38 mouse cellular contexts compared by ENCODE assay signal in the genomic region with DNA sequence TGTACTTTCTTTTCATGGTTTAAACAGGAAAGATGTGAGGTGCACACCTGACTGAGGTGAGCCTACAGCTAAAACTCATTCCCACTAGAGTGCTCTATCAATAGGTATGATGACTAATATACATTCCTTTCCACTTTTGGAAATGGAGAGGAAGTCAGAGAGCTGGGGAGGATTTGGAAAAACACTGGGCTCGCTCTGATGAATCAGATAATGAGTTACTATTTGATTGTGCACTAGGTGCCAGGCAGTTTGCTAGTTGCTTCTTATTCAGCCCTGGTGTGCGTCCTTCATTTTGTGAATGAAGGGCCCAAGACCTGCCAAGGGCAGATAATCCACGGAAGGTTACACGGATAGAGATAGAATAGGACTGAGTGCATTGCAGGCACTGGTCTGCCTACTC. TPM values are rescaled to one million over a fixed set of nuclear protein-coding genes. Genes with fewer than 3 reads are reported as not detected.
"Had no signal": no experiment of that assay in that cellular context is flagged by ENCODE, and none has a peak within 500 bp of the region (broad histone marks: within the 10 kb centered on the region; RNA-seq: fewer than 3 reads in every experiment).

No protein-coding gene starts in this region.

- H3K4me2 ChIP-seq: embryonic facial prominence, embryonic 12.5 days; embryonic facial prominence, embryonic 13.5 days; embryonic facial prominence, embryonic 15.5 days; forebrain, embryonic 12.5 days; forebrain, embryonic 13.5 days; forebrain, embryonic 15.5 days had no signal

- H3K36me3 ChIP-seq: embryonic facial prominence, embryonic 10.5 days; embryonic facial prominence, embryonic 12.5 days; embryonic facial prominence, embryonic 13.5 days; embryonic facial prominence, embryonic 15.5 days; forebrain, embryonic 10.5 days; forebrain, embryonic 12.5 days; forebrain, embryonic 15.5 days had no signal

- H3K4me3 ChIP-seq: embryonic facial prominence, embryonic 10.5 days; embryonic facial prominence, embryonic 12.5 days; embryonic facial prominence, embryonic 13.5 days; embryonic facial prominence, embryonic 15.5 days; erythroblast, embryonic 14.5 days; forebrain, embryonic 10.5 days; forebrain, embryonic 12.5 days; forebrain, embryonic 13.5 days; forebrain, embryonic 15.5 days; gastrocnemius, adult 2 months; heart, adult 2 months had no signal

- H3K9ac ChIP-seq: embryonic facial prominence, embryonic 12.5 days; embryonic facial prominence, embryonic 13.5 days; embryonic facial prominence, embryonic 15.5 days; forebrain, embryonic 12.5 days; forebrain, embryonic 13.5 days; forebrain, embryonic 15.5 days; forebrain, postnatal 0 days had no signal

- DNase-seq: cerebellum, adult 8-10 months; cerebellum, adult 9-10 months; cerebellum, adult 9-11 months; cerebellum, postnatal 10 days; cerebellum, postnatal 14 days; cerebellum, postnatal 25 days; cerebellum, postnatal 36 days; embryo, embryonic 11 days; forebrain, postnatal 0 days; gastrocnemius, adult 2 months; gastrocnemius, postnatal 10 days; gastrocnemius, postnatal 14 days; gastrocnemius, postnatal 25 days; gastrocnemius, postnatal 36 days; heart, adult 11 months; heart, adult 18-20 months; heart, adult 2 months had no signal

- H3K9me3 ChIP-seq: embryonic facial prominence, embryonic 10.5 days; embryonic facial prominence, embryonic 12.5 days; embryonic facial prominence, embryonic 13.5 days; embryonic facial prominence, embryonic 15.5 days; forebrain, embryonic 10.5 days; forebrain, embryonic 12.5 days; forebrain, embryonic 13.5 days; forebrain, embryonic 15.5 days had no signal

- H3K27me3 ChIP-seq: embryonic facial prominence, embryonic 12.5 days; embryonic facial prominence, embryonic 13.5 days; embryonic facial prominence, embryonic 15.5 days; forebrain, embryonic 12.5 days; forebrain, embryonic 13.5 days; forebrain, embryonic 15.5 days had no signal

- ATAC-seq: forebrain, embryonic 13.5 days; forebrain, embryonic 14.5 days; forebrain, embryonic 15.5 days; forebrain, embryonic 16.5 days; forebrain, postnatal 0 days had no signal

- H3K27ac ChIP-seq: embryonic facial prominence, embryonic 10.5 days; embryonic facial prominence, embryonic 12.5 days; embryonic facial prominence, embryonic 13.5 days; embryonic facial prominence, embryonic 15.5 days; forebrain, embryonic 10.5 days; forebrain, embryonic 12.5 days; forebrain, embryonic 13.5 days; forebrain, embryonic 15.5 days; gastrocnemius, adult 2 months; heart, adult 2 months had no signal

- H3K4me1 ChIP-seq: embryonic facial prominence, embryonic 10.5 days; forebrain, embryonic 10.5 days; forebrain, embryonic 12.5 days; forebrain, embryonic 13.5 days; forebrain, embryonic 15.5 days had no signal

RNA-seq across cellular contexts. Expression of a gene that starts 22.3 kb away (rescaled TPM):
- total RNA-seq: common myeloid progenitor, adult 5-6 weeks; forebrain, postnatal 0 days; gastrocnemius, adult 18-20 months; gastrocnemius, adult 2 months; gastrocnemius, postnatal 10 days; gastrocnemius, postnatal 14 days; gastrocnemius, postnatal 25 days; gastrocnemius, postnatal 36 days; gastrocnemius, postnatal 4 days; granulocyte monocyte progenitor cell, adult 5-6 weeks; heart, adult 18-20 months; heart, adult 2 months; heart, adult 8-10 months had no signal
- polyA plus RNA-seq: cortical plate, adult 2 months; embryonic facial prominence, embryonic 11.5 days; embryonic facial prominence, embryonic 12.5 days; embryonic facial prominence, embryonic 14.5 days; embryonic facial prominence, embryonic 15.5 days; erythroblast, embryonic 14.5 days; forebrain, embryonic 10.5 days; forebrain, embryonic 11.5 days; forebrain, embryonic 12.5 days; forebrain, embryonic 13.5 days; forebrain, embryonic 14.5 days; forebrain, embryonic 15.5 days; forebrain, embryonic 16.5 days; forebrain, postnatal 0 days; frontal cortex, adult 2 months; heart, adult 2 months had no signal
